Mouse (Mus musculus) gastrocnemius, adult 2 months (tissue): ENCODE data around the gene Gm45711. TPM values are rescaled to one million over a fixed set of nuclear protein-coding genes. Genes with fewer than 3 reads are reported as not detected.
A peak's percentile ranks its signal among the peaks of the same experiment; 100 is the strongest.

Experiments used
- DNase-seq: peaks from one replicate; pipeline ENCODE4 v3.0.0; 2022
- H3K27ac ChIP-seq: fragments of 200-600 bp; 2 replicates; pipeline ENCODE4 v1.8.1; 2022; ENCODE audit warnings: mild to moderate bottlenecking
- H3K4me3 ChIP-seq: fragments of 200-600 bp; 2 replicates; pipeline ENCODE4 v1.8.1; 2022; ENCODE audit warnings: mild to moderate bottlenecking, moderate library complexity
- CTCF ChIP-seq: fragments of 200-600 bp; IDR thresholded peaks from 2 replicates; pipeline ENCODE4 v1.8.1; 2022; ENCODE audit warnings: antibody characterized with exemption, mild to moderate bottlenecking, moderate library complexity
- intact Hi-C: fragments of 180-260 bp; cut with DNase I; formaldehyde crosslinking; loops from one replicate; pipeline ENCODE4 v1.15.1; 2025
- total RNA-seq, 2 experiments: library from RNA; stranded (reverse); gene quantifications; 2 replicates each; pipeline ENCODE4 v1.2.3; 2021

Gene Gm45711
- total RNA-seq, 2 experiments from 2014 or later = not detected

DNA sequence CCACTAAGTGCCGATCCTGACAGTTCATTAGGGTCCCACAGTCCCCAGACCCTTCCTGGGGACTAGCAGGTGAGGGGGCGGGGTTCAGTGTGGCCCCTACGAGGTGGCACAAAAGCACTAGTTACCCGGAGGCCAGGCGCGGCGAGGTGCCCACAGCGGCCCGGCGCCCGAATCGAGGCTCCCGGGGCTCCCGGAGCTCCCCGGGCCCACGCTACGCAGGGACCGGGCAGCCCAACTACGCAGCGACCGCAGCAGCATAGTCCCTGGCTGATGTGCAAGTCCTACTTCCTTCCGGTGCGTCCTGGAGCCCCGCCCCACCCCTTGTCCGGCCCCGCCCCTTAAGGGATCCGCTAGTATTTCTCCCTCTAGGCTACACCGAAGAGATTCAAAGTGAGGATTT lies 61.6 kb downstream of the Gm45711 start, which contains the start of gene Tk2:
Tk2 (minus strand) TSS at position 283 of the 400 bp plus-strand sequence.
- Histone ChIP-seq H3K4me3 (peak within 1 kb of the TSS; percentile 98), H3K27ac (peak within 1 kb of the TSS; percentile 93)
- TF ChIP-seq CTCF = no peak
- intact Hi-C loops = loop anchor here (10.0 kb wide), 1 partner anchor 317 kb away; no protein-coding TSS in a partner anchor
- DNase-seq = peak; percentile 87

DNA sequence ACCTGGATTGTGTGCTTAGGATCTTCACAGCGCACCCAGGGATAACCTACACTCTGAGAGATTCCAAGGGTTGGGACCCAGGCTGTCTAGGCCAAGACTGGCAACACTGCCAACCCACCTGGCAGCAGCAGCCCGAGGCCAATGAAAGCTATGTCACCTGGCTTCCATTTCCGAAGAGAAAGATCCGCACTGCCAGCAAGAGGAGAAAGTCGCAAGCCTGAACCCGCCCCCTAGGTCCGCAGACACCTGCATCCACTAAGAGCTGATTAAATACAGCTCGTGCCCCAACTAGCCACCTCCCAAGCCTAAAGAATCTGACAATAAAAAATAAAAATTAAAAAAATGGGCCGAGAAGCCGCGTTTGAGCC lies 62.0 kb downstream of the Gm45711 start:
- no peak for DNase-seq
- Histone ChIP-seq H3K27ac (peak overlapping the region; percentile 93), H3K4me3 (peak overlapping the region; percentile 98)
- intact Hi-C loops = loop anchor here (10.0 kb wide), 1 partner anchor 317 kb away; no protein-coding TSS in a partner anchor
- TF ChIP-seq CTCF = no peak

DNA sequence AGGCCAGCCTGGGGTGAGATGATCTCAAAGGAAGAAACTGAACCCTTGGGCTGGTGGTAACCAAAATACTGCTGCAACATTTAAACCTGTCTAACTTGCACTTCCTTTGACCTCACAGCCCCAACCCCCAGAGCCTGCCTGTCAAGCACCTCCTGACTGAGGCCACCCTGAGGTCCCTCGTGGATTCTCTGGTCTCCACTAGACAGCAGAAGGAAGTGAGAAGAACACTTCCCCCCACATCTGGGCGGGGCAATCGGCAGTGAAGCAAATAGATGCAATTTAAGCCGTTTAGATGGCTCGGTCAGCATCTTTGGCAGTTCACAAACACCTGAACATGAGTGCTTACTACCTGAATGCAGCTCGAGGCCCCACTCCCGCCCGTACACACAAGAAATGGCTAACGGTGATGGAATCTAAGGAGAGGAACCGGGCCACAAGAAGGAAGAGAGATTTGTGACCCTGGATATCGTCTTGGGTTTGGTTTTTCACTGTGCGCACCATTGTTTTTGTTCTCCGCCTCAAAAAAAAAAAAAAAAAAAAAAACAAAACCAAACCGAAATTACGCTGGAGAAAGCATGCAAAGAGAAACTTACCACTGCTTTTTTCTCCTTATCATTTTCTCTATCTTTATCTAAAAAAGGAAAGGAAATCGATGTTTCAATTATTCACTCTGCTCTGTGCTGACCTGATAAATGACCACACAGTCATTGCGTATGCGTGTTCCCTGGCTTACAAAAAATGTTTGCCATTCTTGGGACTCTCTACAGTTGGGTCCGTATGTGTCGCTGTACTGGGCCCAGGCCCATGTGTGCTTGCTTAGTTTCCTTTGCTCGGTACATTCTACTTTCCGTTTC lies 62.6 kb downstream of the Gm45711 start:
- peak overlapping the region; percentile 98 for H3K4me3 ChIP-seq
- H3K27ac ChIP-seq = peak overlapping the region; percentile 93
- DNase-seq = peak; percentile 34
- no peak for TF ChIP-seq CTCF
- intact Hi-C loops = loop anchor here (10.0 kb wide), 1 partner anchor 318 kb away; no protein-coding TSS in a partner anchor

DNA sequence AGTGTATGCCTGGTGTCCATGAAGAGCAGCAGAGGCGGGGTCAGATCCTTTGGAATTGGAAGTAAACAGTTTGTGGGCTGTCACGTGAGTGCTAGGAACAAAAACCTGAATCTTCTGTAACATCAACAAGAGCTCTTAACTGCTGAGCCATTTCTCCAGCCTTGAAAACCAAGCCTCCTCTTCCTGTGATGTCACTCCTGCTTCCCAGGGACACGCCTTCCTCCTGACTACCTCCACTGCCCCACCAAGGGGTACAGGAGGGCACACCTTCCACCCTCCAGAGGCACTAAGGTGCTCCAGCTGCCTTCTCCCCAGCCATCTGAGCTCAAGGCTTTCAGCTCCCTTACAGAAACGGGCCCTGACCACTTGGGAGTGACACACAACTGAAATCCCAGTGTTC lies 63.3 kb downstream of the Gm45711 start:
- Histone ChIP-seq H3K4me3 (no peak overlapping the region), H3K27ac (no peak overlapping the region)
- no peak for TF ChIP-seq CTCF
- intact Hi-C loops = loop anchor here (10.0 kb wide), 1 partner anchor 318 kb away; no protein-coding TSS in a partner anchor
- DNase-seq = no peak

DNA sequence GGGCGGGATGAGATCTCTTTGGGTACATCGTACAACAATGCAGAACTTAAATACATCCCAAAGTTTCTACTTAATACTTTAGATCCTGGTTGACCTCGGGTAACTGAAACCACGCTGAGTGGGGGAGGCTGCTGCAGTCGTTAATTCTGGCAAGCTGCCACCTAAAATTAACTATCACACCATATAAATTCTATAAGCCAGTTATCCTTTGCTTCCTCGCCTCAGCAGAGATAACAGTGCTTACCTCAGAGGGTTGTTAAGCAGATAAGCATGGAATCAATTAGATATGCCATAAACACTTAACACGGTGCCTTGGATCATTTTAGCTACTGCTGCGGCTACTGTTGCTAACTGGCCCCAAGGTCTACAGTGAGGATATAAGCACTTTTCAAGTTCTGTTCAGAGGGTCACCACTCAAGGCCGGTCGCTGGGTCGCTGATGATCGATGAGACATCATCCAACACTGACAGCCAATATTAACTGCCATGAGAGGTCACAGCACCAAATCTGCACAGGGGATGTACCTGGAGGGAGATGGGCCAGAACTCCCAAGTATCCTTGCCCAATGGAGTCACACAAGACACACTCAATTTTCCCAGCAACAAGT lies 67.7 kb downstream of the Gm45711 start:
- no peak overlapping the region for H3K4me3 ChIP-seq
- no peak for DNase-seq
- no peak overlapping the region for H3K27ac ChIP-seq
- intact Hi-C loops = loop anchor here (10.0 kb wide), 1 partner anchor 323 kb away; no protein-coding TSS in a partner anchor
- TF ChIP-seq CTCF = no peak

DNA sequence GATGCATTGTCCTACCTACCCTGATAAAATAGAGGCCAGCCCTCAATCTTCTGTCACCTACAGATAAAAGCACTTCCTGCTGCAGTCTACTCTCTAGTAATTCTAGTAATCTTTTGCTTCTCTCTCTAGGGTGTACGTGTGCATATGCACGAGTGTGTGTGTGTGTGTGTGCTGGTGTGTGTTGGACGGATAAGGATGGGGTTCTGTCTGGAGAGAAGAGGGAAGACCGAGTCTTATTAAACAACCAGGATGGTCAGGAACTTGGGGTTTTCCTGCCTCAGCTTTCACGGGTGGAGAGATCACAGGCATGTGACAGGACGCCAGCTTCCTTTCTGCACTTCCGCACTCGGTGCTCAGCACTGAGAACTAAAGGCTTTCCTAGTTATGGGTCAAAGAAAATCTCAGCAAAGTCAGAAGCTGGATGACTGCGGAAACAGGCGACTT lies 70.4 kb downstream of the Gm45711 start:
- Histone ChIP-seq H3K4me3 (no peak overlapping the region), H3K27ac (no peak overlapping the region)
- intact Hi-C loops = no loop called here
- DNase-seq = no peak
- no peak for TF ChIP-seq CTCF

DNA sequence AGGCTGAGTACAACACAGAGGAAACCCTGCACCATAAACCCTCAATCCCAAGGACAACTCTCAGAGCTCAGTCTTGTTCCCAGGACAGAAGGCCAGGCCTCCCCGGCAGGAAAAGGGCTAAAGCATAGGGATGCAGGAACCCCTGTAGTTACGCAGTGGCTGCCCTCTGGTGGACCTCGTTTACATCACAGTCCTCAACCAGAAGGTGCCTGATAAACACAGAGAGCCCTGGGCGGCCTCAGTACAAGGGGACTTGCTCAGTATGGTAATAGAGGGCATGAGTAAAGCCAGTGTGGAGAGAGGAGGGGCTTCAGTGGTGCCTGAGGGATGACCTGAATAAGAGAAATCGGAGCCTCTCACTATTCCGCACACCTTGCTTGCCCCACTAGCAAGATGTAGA lies 75.3 kb downstream of the Gm45711 start:
- TF ChIP-seq CTCF = peak; percentile 6; the same call in 1 of the 2 replicates
- intact Hi-C loops = no loop called here
- no peak for DNase-seq

DNA sequence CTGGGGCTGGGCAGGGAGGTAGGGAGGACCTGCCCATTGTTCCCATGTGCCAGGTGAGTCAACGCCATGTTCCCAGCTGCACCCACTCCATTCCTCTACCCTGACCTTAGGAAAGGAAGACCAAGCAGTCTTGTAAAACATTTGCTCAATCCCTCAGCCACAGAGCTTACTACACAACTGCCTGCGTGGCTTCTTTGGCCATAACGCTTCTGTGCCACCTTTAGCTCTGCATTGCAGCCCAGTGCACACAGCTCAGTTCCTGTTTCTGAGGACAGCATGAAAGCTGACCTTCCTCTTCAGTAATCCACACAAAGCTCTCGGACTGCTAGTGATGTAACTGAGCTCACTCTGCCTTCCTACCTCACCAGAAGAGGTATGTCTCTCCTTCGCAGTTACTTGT lies 77.0 kb downstream of the Gm45711 start:
- intact Hi-C loops = no loop called here
- no peak for TF ChIP-seq CTCF
- no peak overlapping the region for H3K4me3 ChIP-seq

More for the DNA sequence above, 75.3 kb downstream of the Gm45711 start:
- no peak overlapping the region for H3K27ac ChIP-seq
- no peak overlapping the region for H3K4me3 ChIP-seq

DNA sequence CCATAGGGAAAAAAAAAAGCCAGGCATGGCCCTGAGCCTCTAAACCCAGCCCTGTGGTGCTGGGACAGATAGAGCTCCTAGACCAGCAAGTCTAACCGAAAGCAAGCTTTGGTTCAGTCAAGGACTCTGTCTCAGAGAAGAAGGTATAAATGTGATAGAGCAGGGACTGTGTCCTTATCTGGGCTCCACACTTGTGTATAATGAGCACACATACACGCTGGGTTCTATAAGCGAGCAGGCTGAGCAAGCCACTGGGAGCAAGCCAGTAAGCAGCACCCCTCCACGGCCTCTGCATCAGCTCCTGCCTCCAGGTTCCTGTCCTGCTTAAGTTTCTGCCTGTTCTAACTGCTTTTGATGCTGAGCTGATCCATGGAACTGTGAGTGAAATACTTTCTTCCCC lies 77.8 kb downstream of the Gm45711 start:
- Histone ChIP-seq H3K4me3 (no peak overlapping the region), H3K27ac (no peak overlapping the region)
- no peak for TF ChIP-seq CTCF
- intact Hi-C loops = no loop called here
- DNase-seq = no peak

More for the DNA sequence above, 77.0 kb downstream of the Gm45711 start:
- no peak overlapping the region for H3K27ac ChIP-seq
- no peak for DNase-seq

Other genes starting within 250 kb of the Gm45711 start
- 10 to 100 TPM; 36.4 to 46.9 TPM for gene Cdh5, start 208.5 kb downstream of the Gm45711 start, total RNA-seq
- gene Bean1, start 139.6 kb downstream of the Gm45711 start, total RNA-seq = under 1 TPM; 0.08 to 0.39 TPM
- gene Tk2, start 61.5 kb downstream of the Gm45711 start, total RNA-seq = 1 to 10 TPM; 2.7 to 3.6 TPM
- 1 to 10 TPM; 1.4 to 3.8 TPM for gene Cklf, start 59.2 kb downstream of the Gm45711 start, total RNA-seq
- gene Cmtm2a, start 16.9 kb downstream of the Gm45711 start, total RNA-seq = not detected
- not detected for gene Cmtm1, start 64 bp upstream of the Gm45711 start, total RNA-seq
- gene Gm11020, start 11.5 kb upstream of the Gm45711 start, total RNA-seq = not detected
- gene Cmtm2b, start 12.1 kb upstream of the Gm45711 start, total RNA-seq = not detected
- gene Cmtm3, start 29.3 kb upstream of the Gm45711 start, total RNA-seq = 1 to 10 TPM; 3.5 to 8.5 TPM
- 1 to 10 TPM; 3.9 to 5.7 TPM for gene Cmtm4, start 85.7 kb upstream of the Gm45711 start, total RNA-seq
- 100 to 1,000 TPM in 1 of 2 experiments, 10 to 100 TPM in 1; 99.8 to 100 TPM for gene Dync1li2, start 133.0 kb upstream of the Gm45711 start, total RNA-seq
- not detected for gene Terb1, start 199.8 kb upstream of the Gm45711 start, total RNA-seq
- 10 to 100 TPM; 26.1 to 28.3 TPM for gene Nae1, start 224.6 kb upstream of the Gm45711 start, total RNA-seq
- under 1 TPM; 0.98 to 0.99 TPM for gene Car7, start 224.6 kb upstream of the Gm45711 start, total RNA-seq